Mouse (Mus musculus) kidney, postnatal 0 days (tissue): ENCODE data around the gene Eef1a2. TPM values are rescaled to one million over a fixed set of nuclear protein-coding genes. Genes with fewer than 3 reads are reported as not detected.

Experiments used
- ATAC-seq: fragments of 200-750 bp; cut with Nextera tagmentation; replicated peaks from 2 replicates; pipeline ENCODE4 v1.8.0; 2017; ENCODE audit warnings: low read depth, moderate number of reproducible peaks, moderate TSS enrichment, moderate library complexity; ENCODE audit not compliant: low FRiP score
- DNase-seq: peaks from one replicate; pipeline ENCODE4 v3.0.0-alpha.2; 2016; ENCODE audit warnings: low spot score
- H3K27ac ChIP-seq: fragments of 300-500 bp; sonication (generic); 2 replicates; pipeline ENCODE4 v1.5.1; 2014; ENCODE audit warnings: mild to moderate bottlenecking
- H3K27me3 ChIP-seq: fragments of 300-500 bp; sonication (generic); 2 replicates; pipeline ENCODE4 v1.6.1; 2014; ENCODE audit warnings: low read length, mixed read lengths; ENCODE audit not compliant: insufficient read depth
- H3K36me3 ChIP-seq: fragments of 300-500 bp; sonication (generic); 2 replicates; pipeline ENCODE4 v1.6.1; 2014; ENCODE audit warnings: low read length, mixed read lengths; ENCODE audit not compliant: insufficient read depth
- H3K4me1 ChIP-seq: fragments of 300-500 bp; sonication (generic); replicated peaks from 2 replicates; pipeline ENCODE4 v1.6.1; 2014; ENCODE audit warnings: antibody characterized with exemption, low read length, mixed read lengths; ENCODE audit not compliant: insufficient read depth
- H3K4me2 ChIP-seq: fragments of 300-500 bp; sonication (generic); 2 replicates; pipeline ENCODE4 v1.6.1; 2014; ENCODE audit warnings: mild to moderate bottlenecking, low read length, moderate library complexity, mixed read lengths
- H3K4me3 ChIP-seq: fragments of 300-500 bp; sonication (generic); replicated peaks from 2 replicates; pipeline ENCODE4 v1.5.1; 2014; ENCODE audit warnings: low read depth, low read length
- H3K9ac ChIP-seq: fragments of 300-500 bp; sonication (generic); 2 replicates; pipeline ENCODE4 v1.6.1; 2014; ENCODE audit warnings: low read depth, low read length
- H3K9me3 ChIP-seq: fragments of 300-500 bp; sonication (generic); replicated peaks from 2 replicates; pipeline ENCODE4 v1.6.1; 2016; ENCODE audit warnings: low read length, inconsistent platforms, mixed read lengths
- CTCF ChIP-seq: IDR thresholded peaks from 2 replicates; pipeline ENCODE4 v1.5.1; 2016; ENCODE audit warnings: antibody characterized with exemption, low read depth, mild to moderate bottlenecking, moderate library complexity
- WGBS: fragments of 180-500 bp; shearing (Covaris S2); extraction: QIAGEN DNeasy Blood & Tissue Kit; methylation state at CpG from one replicate; pipeline ENCODE4 v1.1.7; 2014; 5-methylcytosine and 5-hydroxymethylcytosine counted together
- polyA plus RNA-seq: library from polyadenylated mRNA; unstranded; fragments of >200 nt; fragmentation: Nextera tagmentation; extraction: Ambion mirVana; gene quantifications from 2 replicates; pipeline ENCODE4 v1.2.1, GENCODE M21; 2015

Eef1a2 gene
- polyA plus RNA-seq, 1 experiment from 2014 or later = 0.05 TPM

DNA sequence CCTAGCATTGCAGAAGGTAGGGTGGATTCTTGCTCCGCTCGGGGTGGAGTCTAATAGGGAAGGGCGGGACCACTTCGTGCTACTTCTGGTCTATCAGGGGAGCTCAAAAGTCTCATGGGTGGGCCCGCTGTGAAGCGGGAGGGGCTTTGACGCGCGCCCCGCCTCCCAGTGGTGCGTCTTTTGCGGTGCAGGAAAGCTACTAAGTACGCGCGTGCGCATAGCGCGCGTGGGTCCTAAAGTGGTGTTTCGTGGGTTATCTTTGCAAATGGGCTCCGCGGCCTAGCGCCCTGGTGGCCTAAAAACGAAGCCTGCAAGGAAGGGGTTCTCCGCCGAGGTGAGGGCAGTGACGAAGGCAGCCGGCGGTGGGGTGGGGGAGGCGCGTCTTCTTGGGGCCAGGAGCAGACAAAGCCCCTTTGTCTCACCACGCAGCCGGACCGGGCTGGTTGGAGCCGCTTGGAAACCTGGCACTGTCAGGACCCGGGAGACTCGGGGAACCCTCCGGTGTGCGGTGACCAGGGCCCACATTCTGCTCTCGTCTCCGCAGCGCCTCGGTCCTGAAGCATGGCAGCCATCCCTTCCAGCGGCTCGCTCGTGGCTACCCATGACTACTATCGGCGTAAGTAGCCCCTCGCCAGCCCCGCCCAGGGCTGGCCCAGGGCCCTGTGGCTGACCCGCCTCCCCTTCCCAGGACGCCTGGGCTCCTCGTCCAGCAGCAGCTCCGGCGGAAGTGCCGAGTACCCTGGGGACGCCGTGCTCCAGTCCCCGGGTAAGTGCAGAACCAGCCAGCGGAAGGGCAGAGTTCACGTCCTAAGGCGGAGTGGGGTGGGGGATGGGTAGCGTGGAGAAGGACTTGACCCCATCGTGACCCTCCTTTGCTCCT is 30.5 kb upstream of the Eef1a2 start, which contains the start of gene Ppdpf:
Gene Ppdpf, plus strand, starts transcription at position 127 of the 880 bp plus-strand sequence.
- peak; percentile 37; the same call in 1 of the 2 replicates for TF ChIP-seq CTCF
- H3K27me3 ChIP-seq = no peaks in the 10 kb centered on the region

DNA sequence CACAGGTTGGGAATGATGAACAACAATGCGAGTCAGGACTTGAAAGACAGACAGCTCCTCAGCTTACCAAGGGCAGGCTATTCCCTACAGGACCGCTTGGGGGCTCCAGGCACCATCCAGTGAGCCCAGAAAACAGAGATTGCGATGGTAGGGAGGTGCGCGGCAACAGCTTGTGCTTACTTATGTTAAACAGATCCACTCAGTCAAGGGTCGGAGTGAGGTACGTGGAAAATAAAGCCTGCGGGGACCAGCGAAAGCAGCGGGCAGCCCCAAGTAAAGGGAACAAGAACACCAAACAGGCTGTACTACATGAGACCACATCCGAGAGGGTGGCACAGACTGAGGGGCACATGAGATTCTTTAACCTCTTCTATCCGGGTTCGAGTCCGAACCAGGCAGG is 29.8 kb upstream of the Eef1a2 start:
- under 1% methylated on average over 14 of the region's 14 CpGs for WGBS
- peak; percentile 66 for ATAC-seq

More for the DNA sequence above, 30.5 kb upstream of the Eef1a2 start, which contains the start of gene Ppdpf:
- Histone ChIP-seq H3K9ac (peak within 1 kb of the TSS; percentile 85), H3K4me2 (peak within 1 kb of the TSS; percentile 72), H3K4me1 (peaks cover 6% of the 10 kb centered on the region; the same call in 1 of the 2 replicates), H3K36me3 (0 out of 2 replicates have a peak, but pooled peaks cover 4% of the 10 kb centered on the region), H3K27ac (peak within 1 kb of the TSS; percentile 97), H3K4me3 (peak within 1 kb of the TSS; percentile 68), H3K9me3 (no peaks in the 10 kb centered on the region)
- DNase-seq (peak; percentile 95), ATAC-seq (peak; percentile 92)
- WGBS = under 1% methylated on average over 63 of the region's 64 CpGs

DNA sequence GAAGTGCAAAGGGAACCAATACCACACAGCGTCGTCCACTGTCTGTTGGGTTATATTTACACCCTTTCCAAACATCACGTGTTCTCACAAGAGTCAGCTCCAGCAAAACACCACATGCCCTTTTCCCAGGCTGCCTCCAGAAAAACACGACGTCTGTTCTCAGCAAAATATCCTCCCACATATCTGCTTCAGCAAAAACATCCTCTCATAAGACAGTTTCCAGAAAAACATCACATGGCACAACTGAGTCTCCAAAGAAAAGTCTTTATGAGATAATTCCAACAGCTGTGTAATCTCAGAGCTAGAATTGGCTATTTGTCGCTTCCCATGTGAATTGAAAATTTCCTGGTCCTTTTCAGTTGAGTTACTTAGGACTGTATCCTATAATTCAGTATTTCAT is 24.1 kb upstream of the Eef1a2 start:
- Histone ChIP-seq H3K27ac (no peak overlapping the region), H3K9me3 (no peaks in the 10 kb centered on the region), H3K4me1 (no peaks in the 10 kb centered on the region), H3K4me2 (no peak overlapping the region), H3K9ac (no peak overlapping the region), H3K36me3 (no peaks in the 10 kb centered on the region), H3K27me3 (no peaks in the 10 kb centered on the region), H3K4me3 (no peak overlapping the region)
- ATAC-seq = no peak
- TF ChIP-seq CTCF = no peak
- WGBS = 62% methylated on average over 6 of the region's 6 CpGs
- DNase-seq = no peak

More for the DNA sequence above, 29.8 kb upstream of the Eef1a2 start:
- Histone ChIP-seq H3K36me3 (0 out of 2 replicates have a peak, but pooled peaks cover 4% of the 10 kb centered on the region), H3K4me2 (peak overlapping the region; percentile 72), H3K27ac (peak overlapping the region; percentile 97), H3K4me1 (peaks cover 6% of the 10 kb centered on the region; the same call in 1 of the 2 replicates), H3K9me3 (no peaks in the 10 kb centered on the region), H3K4me3 (peak overlapping the region; percentile 68), H3K27me3 (no peaks in the 10 kb centered on the region), H3K9ac (peak overlapping the region; percentile 85; the same call in 1 of the 2 replicates)
- TF ChIP-seq CTCF = peak; percentile 97
- DNase-seq = peak; percentile 95

DNA sequence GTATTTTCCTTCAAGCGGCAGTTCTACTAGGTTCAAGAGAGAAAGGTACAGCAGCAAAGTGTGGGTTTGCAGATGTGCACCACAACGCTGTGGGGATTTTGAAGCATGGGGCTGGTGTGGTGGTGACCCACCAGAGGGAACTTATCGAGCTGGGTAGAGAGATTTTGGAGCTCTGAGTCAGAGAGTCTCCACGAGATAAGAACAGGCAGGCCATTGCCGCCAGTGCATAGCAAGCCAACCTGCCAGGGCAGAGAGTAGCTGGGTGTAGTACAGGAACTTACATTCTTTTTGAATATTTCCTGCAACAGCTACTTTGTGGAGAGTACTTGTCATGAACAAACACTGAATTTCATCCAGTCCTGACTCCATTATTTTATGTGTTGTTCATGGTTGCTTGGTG is 21.7 kb upstream of the Eef1a2 start:
- no peaks in the 10 kb centered on the region for H3K36me3 ChIP-seq
- DNase-seq = no peak
- no peak overlapping the region for H3K27ac ChIP-seq
- 84% methylated on average over 5 of the region's 5 CpGs for WGBS
- no peak overlapping the region for H3K4me2 ChIP-seq
- no peak overlapping the region for H3K9ac ChIP-seq
- H3K9me3 ChIP-seq = no peaks in the 10 kb centered on the region
- no peak for ATAC-seq
- H3K4me1 ChIP-seq = no peaks in the 10 kb centered on the region
- TF ChIP-seq CTCF = no peak
- no peaks in the 10 kb centered on the region for H3K27me3 ChIP-seq
- no peak overlapping the region for H3K4me3 ChIP-seq

DNA sequence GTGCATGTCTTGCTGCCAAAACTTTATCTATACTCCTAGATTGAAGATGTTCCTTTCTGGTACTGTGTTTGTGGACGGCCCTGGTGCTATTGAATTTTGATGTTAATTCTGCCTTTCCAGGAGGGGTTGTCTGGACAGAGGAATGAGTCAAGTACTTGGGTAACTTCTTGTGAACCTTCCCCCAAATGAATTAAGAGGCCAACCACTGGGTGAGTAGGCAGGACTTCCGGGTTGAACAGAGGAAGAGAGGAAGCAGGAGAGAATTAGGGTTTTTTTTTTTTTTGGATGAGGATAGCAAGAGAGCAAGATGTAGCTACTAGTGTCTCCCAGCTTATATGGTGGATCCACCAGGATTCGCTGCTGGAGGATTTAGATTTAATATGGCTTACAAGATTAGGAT is 21.2 kb upstream of the Eef1a2 start:
- Histone ChIP-seq H3K4me2 (no peak overlapping the region), H3K4me3 (no peak overlapping the region)
- WGBS = 81% methylated on average over 3 of the region's 3 CpGs

DNA sequence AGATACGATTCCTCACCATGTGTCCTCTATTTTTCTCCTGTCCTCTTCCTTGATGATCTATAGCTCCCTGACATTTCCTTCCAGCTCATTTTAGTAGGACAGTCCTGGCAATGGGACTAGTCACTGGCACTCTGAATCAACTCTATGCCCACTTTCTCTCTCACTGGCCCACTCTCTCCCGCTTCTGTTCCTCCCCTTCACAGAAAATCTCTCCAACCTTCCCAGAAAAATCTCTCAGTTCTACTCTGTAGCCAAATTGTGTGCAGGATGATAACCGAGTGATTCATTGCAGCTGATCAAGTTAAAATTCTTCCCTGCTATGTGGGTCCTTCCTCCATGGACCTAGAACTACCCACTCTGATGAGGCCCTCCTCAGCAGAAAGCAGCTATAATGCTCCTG is 17.8 kb upstream of the Eef1a2 start:
- TF ChIP-seq CTCF = no peak
- no peak overlapping the region for H3K27ac ChIP-seq
- H3K9me3 ChIP-seq = no peaks in the 10 kb centered on the region
- H3K9ac ChIP-seq = no peak overlapping the region
- H3K4me2 ChIP-seq = no peak overlapping the region
- no peaks in the 10 kb centered on the region for H3K27me3 ChIP-seq
- H3K36me3 ChIP-seq = no peaks in the 10 kb centered on the region
- ATAC-seq (no peak), DNase-seq (no peak)
- no peaks in the 10 kb centered on the region for H3K4me1 ChIP-seq
- H3K4me3 ChIP-seq = no peak overlapping the region
- WGBS = 85% methylated on average over 3 of the region's 3 CpGs

More for the DNA sequence above, 21.2 kb upstream of the Eef1a2 start:
- Histone ChIP-seq H3K4me1 (no peaks in the 10 kb centered on the region), H3K27me3 (no peaks in the 10 kb centered on the region), H3K9ac (no peak overlapping the region), H3K27ac (no peak overlapping the region), H3K36me3 (no peaks in the 10 kb centered on the region), H3K9me3 (no peaks in the 10 kb centered on the region)
- no peak for ATAC-seq
- DNase-seq = no peak
- TF ChIP-seq CTCF = no peak
